Mouse (Mus musculus): ENCODE measurements at regions not wholly inside any gene's neighbourhood (a gene's known extent, or its start where the extent isn't known, plus 50 kb on each side); places are given as distances from the start of the nearest gene placed in this dataset.
A peak's percentile ranks its signal among the peaks of the same experiment; 100 is the strongest.

- DNase-seq (ENCODE audit: low read depth, low spot score): no peak
Observed at GRCm38 (mm10) chr10:112863808-112864207, 65.0 kb downstream of the Atxn7l3b start.

GRCm38 (mm10) chr10:112863375-112863774 lies 65.4 kb downstream of the Atxn7l3b start:
- no peak for DNase-seq (ENCODE audit: low read depth, low spot score)

GRCm38 (mm10) chr10:112851997-112852396 lies 76.8 kb downstream of the Atxn7l3b start:
- no peak for DNase-seq (ENCODE audit: low read depth, low spot score)

- DNase-seq (ENCODE audit: low read depth, low spot score): no peak
Observed at GRCm38 (mm10) chr10:112846225-112846624, 82.6 kb downstream of the Atxn7l3b start.

- DNase-seq (ENCODE audit: low read depth, low spot score): no peak
Observed at GRCm38 (mm10) chr10:112837400-112838035, 91.3 kb downstream of the Atxn7l3b start.

- no peak for DNase-seq (ENCODE audit: low read depth, low spot score)
Observed at GRCm38 (mm10) chr10:112835970-112836369, 92.8 kb downstream of the Atxn7l3b start.

- no peak for DNase-seq (ENCODE audit: low read depth, low spot score)
Observed at GRCm38 (mm10) chr10:112835508-112835907, 93.3 kb downstream of the Atxn7l3b start.

- peak; percentile 10 for DNase-seq (ENCODE audit: low read depth, low spot score)
Observed at GRCm38 (mm10) chr10:112810181-112810580, 118.6 kb downstream of the Atxn7l3b start.

- peak; percentile 23 for DNase-seq (ENCODE audit: low read depth, low spot score)
Observed at GRCm38 (mm10) chr10:112803557-112803956, 125.2 kb downstream of the Atxn7l3b start.

- peak; percentile 57 for DNase-seq (ENCODE audit: low read depth, low spot score)
Observed at GRCm38 (mm10) chr10:112801560-112801959, 127.2 kb downstream of the Atxn7l3b start.

GRCm38 (mm10) chr10:112798603-112799002 lies 130.2 kb downstream of the Atxn7l3b start:
- no peak for DNase-seq (ENCODE audit: low read depth, low spot score)

- peak; percentile 18 for DNase-seq (ENCODE audit: low read depth, low spot score)
Observed at GRCm38 (mm10) chr10:112798090-112798489, 130.7 kb downstream of the Atxn7l3b start.

GRCm38 (mm10) chr10:112795938-112796337 lies 132.9 kb downstream of the Atxn7l3b start:
- no peak for DNase-seq (ENCODE audit: low read depth, low spot score)

- no peak for DNase-seq (ENCODE audit: low read depth, low spot score)
Observed at GRCm38 (mm10) chr10:112795473-112795872, 133.3 kb downstream of the Atxn7l3b start.

- DNase-seq (ENCODE audit: low read depth, low spot score): no peak
Observed at GRCm38 (mm10) chr10:112788236-112788635, 140.6 kb downstream of the Atxn7l3b start.

- no peak for DNase-seq (ENCODE audit: low read depth, low spot score)
Observed at GRCm38 (mm10) chr10:112774262-112774661, 154.5 kb downstream of the Atxn7l3b start.

GRCm38 (mm10) chr10:112746683-112747082 lies 182.1 kb downstream of the Atxn7l3b start:
- no peak for DNase-seq (ENCODE audit: low read depth, low spot score)

GRCm38 (mm10) chr10:112743527-112743926 lies 185.3 kb downstream of the Atxn7l3b start:
- no peak for DNase-seq (ENCODE audit: low read depth, low spot score)

- no peak for DNase-seq (ENCODE audit: low read depth, low spot score)
Observed at GRCm38 (mm10) chr10:112742123-112742522, 186.7 kb downstream of the Atxn7l3b start.
